Mouse (Mus musculus) limb, embryonic 10.5 days (tissue): Measurements from ENCODE around the gene Gm11627. TPM values are rescaled to one million over a fixed set of nuclear protein-coding genes. Genes with fewer than 3 reads are reported as not detected.
"Not testable (repeated sequence)": the region's sequence is repeated elsewhere in the genome, so short reads cannot be mapped to it uniquely, and the experiment has no call there.

Experiments
- DNase-seq: peaks from one replicate; pipeline ENCODE4 v3.0.0-alpha.2; 2017; ENCODE audit warnings: low spot score
- H3K27ac ChIP-seq: fragments of 300-500 bp; sonication (generic); 2 replicates; pipeline ENCODE4 v1.5.1; 2016; ENCODE audit warnings: mild to moderate bottlenecking
- H3K27me3 ChIP-seq: fragments of 300-500 bp; sonication (generic); 2 replicates; pipeline ENCODE4 v1.6.1; 2016; ENCODE audit warnings: low read depth, mild to moderate bottlenecking; ENCODE audit not compliant: poor library complexity, severe bottlenecking
- H3K36me3 ChIP-seq: fragments of 300-500 bp; sonication (generic); 2 replicates; pipeline ENCODE4 v1.6.1; 2016; ENCODE audit warnings: mild to moderate bottlenecking, moderate library complexity
- H3K4me1 ChIP-seq: fragments of 300-500 bp; sonication (generic); 2 replicates; pipeline ENCODE4 v1.6.1; 2016
- H3K4me3 ChIP-seq: fragments of 300-500 bp; sonication (generic); 2 replicates; pipeline ENCODE4 v1.5.1; 2016; ENCODE audit warnings: mild to moderate bottlenecking, moderate library complexity
- H3K9me3 ChIP-seq: fragments of 300-500 bp; sonication (generic); replicated peaks from 2 replicates; pipeline ENCODE4 v1.6.1; 2016; ENCODE audit warnings: mild to moderate bottlenecking
- WGBS: fragments of 180-500 bp; shearing (Covaris S2); methylation state at CpG from one replicate; pipeline ENCODE4 v1.1.7; 2016; 5-methylcytosine and 5-hydroxymethylcytosine counted together
- polyA plus RNA-seq: library from polyadenylated mRNA; unstranded; fragments of >200 nt; fragmentation: Nextera tagmentation; extraction: Ambion mirVana; gene quantifications from 2 replicates; pipeline ENCODE4 v1.2.1, GENCODE M21; 2016

The Gm11627 gene
- polyA plus RNA-seq, 1 experiment from 2014 or later, result 3.3 TPM

DNA sequence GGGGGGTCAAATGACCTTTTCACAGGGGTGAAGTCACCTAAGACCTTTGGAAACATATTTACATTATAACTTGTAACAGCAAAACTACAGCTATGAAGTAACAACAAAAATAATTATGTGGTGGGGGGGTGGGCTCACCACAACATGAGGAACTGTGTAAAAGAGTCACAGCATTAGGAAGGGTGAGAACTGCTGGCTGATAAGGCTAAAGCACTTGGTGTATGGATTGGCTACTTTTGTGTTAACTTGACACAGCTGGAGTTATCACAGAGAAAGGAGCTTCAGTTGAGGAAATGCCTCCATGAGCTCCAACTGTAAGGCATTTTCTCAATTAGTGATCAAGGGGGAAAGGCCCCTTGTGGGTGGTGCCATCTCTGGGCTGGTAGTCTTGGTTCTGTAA is 39.0 kb downstream of the Gm11627 start:
- not testable (repeated sequence) for H3K27ac ChIP-seq, H3K4me3 ChIP-seq, DNase-seq, H3K4me1 ChIP-seq, H3K27me3 ChIP-seq, H3K9me3 ChIP-seq
- peaks cover 47% of the 10 kb centered on the region for H3K36me3 ChIP-seq

GRCm38 (mm10) chr11:102539690-102540089 is 39.6 kb downstream of the Gm11627 start:
- Histone ChIP-seq H3K27ac (no peak overlapping the region), H3K27me3 (no peaks in the 10 kb centered on the region), H3K36me3 (peaks cover 46% of the 10 kb centered on the region), H3K4me3 (no peak overlapping the region), H3K4me1 (no peaks in the 10 kb centered on the region), H3K9me3 (no peaks in the 10 kb centered on the region)
- WGBS, result 78% methylated on average over 1 of the region's 1 CpGs
- no peak for DNase-seq

DNA sequence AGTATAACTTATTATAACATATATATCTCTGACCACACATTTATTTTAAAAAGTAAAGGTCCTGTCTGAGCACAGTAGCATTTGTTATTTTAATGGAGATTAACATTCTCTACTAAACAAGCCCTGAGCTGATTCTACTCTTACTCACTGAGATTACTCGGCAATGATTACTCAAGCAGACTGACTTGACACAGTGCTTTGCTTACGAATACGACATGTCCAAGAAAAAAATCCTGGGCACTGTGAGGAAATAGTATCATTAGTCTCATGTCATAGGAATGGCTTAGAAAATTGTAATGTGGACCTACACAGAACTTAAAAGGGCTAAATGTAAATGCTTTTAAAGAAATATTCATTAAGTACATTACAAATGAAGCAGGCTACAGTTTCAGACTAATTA is 43.1 kb downstream of the Gm11627 start:
- 87% methylated on average over 3 of the region's 3 CpGs for WGBS
- Histone ChIP-seq H3K9me3 (no peaks in the 10 kb centered on the region), H3K27me3 (no peaks in the 10 kb centered on the region), H3K4me1 (no peaks in the 10 kb centered on the region), H3K27ac (no peak overlapping the region), H3K4me3 (no peak overlapping the region), H3K36me3 (peaks cover 42% of the 10 kb centered on the region)
- DNase-seq, result no peak

- WGBS, result 92% methylated on average over 2 of the region's 2 CpGs
- H3K27ac ChIP-seq, result no peak overlapping the region
- H3K36me3 ChIP-seq, result peaks cover 41% of the 10 kb centered on the region
- no peaks in the 10 kb centered on the region for H3K27me3 ChIP-seq
- DNase-seq, result no peak
- H3K4me1 ChIP-seq, result no peaks in the 10 kb centered on the region
- no peaks in the 10 kb centered on the region for H3K9me3 ChIP-seq
- no peak overlapping the region for H3K4me3 ChIP-seq
These were observed 45.2 kb downstream of the Gm11627 start for GRCm38 (mm10) chr11:102534078-102534477.

GRCm38 (mm10) chr11:102531425-102531824 is 47.8 kb downstream of the Gm11627 start:
- Histone ChIP-seq H3K4me1 (no peaks in the 10 kb centered on the region), H3K27me3 (no peaks in the 10 kb centered on the region), H3K4me3 (no peak overlapping the region), H3K36me3 (peaks cover 28% of the 10 kb centered on the region), H3K9me3 (no peaks in the 10 kb centered on the region), H3K27ac (no peak overlapping the region)
- 23% methylated on average over 5 of the region's 5 CpGs for WGBS
- DNase-seq, result no peak

Other genes with a start within 250 kb of the Gm11627 start
- 34.5 and 37.2 TPM in 2 replicates for gene Slc4a1, start 213.3 kb downstream of the Gm11627 start, polyA plus RNA-seq
- 1.2 and 1.3 TPM in 2 replicates for gene Rundc3a, start 186.1 kb downstream of the Gm11627 start, polyA plus RNA-seq
- 209 and 242 TPM in 2 replicates for gene Slc25a39, start 171.5 kb downstream of the Gm11627 start, polyA plus RNA-seq
- 78.5 and 93.2 TPM in 2 replicates for gene Grn, start 149.1 kb downstream of the Gm11627 start, polyA plus RNA-seq
- 3.7 and 4.2 TPM in 2 replicates for gene Fam171a2, start 131.8 kb downstream of the Gm11627 start, polyA plus RNA-seq
- 4.6 and 5.3 TPM in 2 replicates for gene Itga2b, start 109.3 kb downstream of the Gm11627 start, polyA plus RNA-seq
- gene Gpatch8, start 23.1 kb downstream of the Gm11627 start, polyA plus RNA-seq, result 67.1 and 77.1 TPM in 2 replicates
- 54.8 and 59.8 TPM in 2 replicates for gene Fzd2, start 24.9 kb upstream of the Gm11627 start, polyA plus RNA-seq
- 0.14 and 0.55 TPM in 2 replicates for gene Meioc, start 84.3 kb upstream of the Gm11627 start, polyA plus RNA-seq
- gene Ccdc43, start 118.3 kb upstream of the Gm11627 start, polyA plus RNA-seq, result 55.4 and 57.1 TPM in 2 replicates
- 14.2 and 25.1 TPM in 2 replicates for gene Adam11, start 182.0 kb upstream of the Gm11627 start, polyA plus RNA-seq
- gene Gjc1, start 240.2 kb upstream of the Gm11627 start, polyA plus RNA-seq, result 95.0 and 98.8 TPM in 2 replicates